Mouse (Mus musculus) forebrain, postnatal 0 days (tissue): ENCODE results near the gene Ier5l. TPM values are rescaled to one million over a fixed set of nuclear protein-coding genes. Genes with fewer than 3 reads are reported as not detected.

ENCODE experiments used
- ATAC-seq: fragments of 200-750 bp; cut with Nextera tagmentation; 2 replicates; pipeline ENCODE4 v1.8.0; 2017; ENCODE audit warnings: mild to moderate bottlenecking, moderate library complexity
- DNase-seq: peaks from one replicate; pipeline ENCODE4 v3.0.0-alpha.2; 2015
- H3K27ac ChIP-seq: fragments of 300-500 bp; sonication (generic); 2 replicates; pipeline ENCODE4 v1.5.1; 2014; ENCODE audit warnings: low read depth, mild to moderate bottlenecking, antibody characterized with exemption, low read length, moderate library complexity, mixed read lengths
- H3K27me3 ChIP-seq: fragments of 300-500 bp; sonication (generic); 2 replicates; pipeline ENCODE4 v1.6.1; 2014; ENCODE audit warnings: mild to moderate bottlenecking, low read length, mixed read lengths; ENCODE audit not compliant: insufficient read depth
- H3K36me3 ChIP-seq: fragments of 300-500 bp; sonication (generic); 2 replicates; pipeline ENCODE4 v1.6.1; 2014; ENCODE audit warnings: mild to moderate bottlenecking, moderate library complexity; ENCODE audit not compliant: insufficient read depth
- H3K4me1 ChIP-seq: fragments of 300-500 bp; sonication (generic); 2 replicates; pipeline ENCODE4 v1.6.1; 2014; ENCODE audit warnings: antibody characterized with exemption; ENCODE audit not compliant: insufficient read depth
- H3K4me2 ChIP-seq: fragments of 300-500 bp; sonication (generic); 2 replicates; pipeline ENCODE4 v1.6.1; 2014; ENCODE audit warnings: low read depth, mild to moderate bottlenecking, moderate library complexity
- H3K4me3 ChIP-seq: fragments of 300-500 bp; sonication (generic); 2 replicates; pipeline ENCODE4 v1.5.1; 2014; ENCODE audit warnings: low read depth, low read length, mixed read lengths
- H3K9ac ChIP-seq: fragments of 300-500 bp; sonication (generic); 2 replicates; pipeline ENCODE4 v1.6.1; 2014; ENCODE audit warnings: mild to moderate bottlenecking
- H3K9me3 ChIP-seq: fragments of 300-500 bp; sonication (generic); 2 replicates; pipeline ENCODE4 v1.6.1; 2016; ENCODE audit warnings: low read length
- CTCF ChIP-seq: sonication (generic); IDR thresholded peaks from 2 replicates; pipeline ENCODE4 v1.5.1; 2016; ENCODE audit warnings: antibody characterized with exemption, control low read depth, low read depth
- WGBS: fragments of 180-500 bp; shearing (Covaris S2); extraction: QIAGEN DNeasy Blood & Tissue Kit; methylation state at CpG from one replicate; pipeline ENCODE4 v1.1.7; 2014; 5-methylcytosine and 5-hydroxymethylcytosine counted together
- polyA plus RNA-seq: library from polyadenylated mRNA; unstranded; fragments of >200 nt; fragmentation: Nextera tagmentation; extraction: Ambion mirVana; gene quantifications from 2 replicates; pipeline ENCODE4 v1.2.1, GENCODE M21; 2015
- total RNA-seq: library from RNA; depleted of rRNA; stranded (reverse); fragments of >200 nt; gene quantifications from 2 replicates; pipeline ENCODE4 v1.2.3, GENCODE M21; 2014

The Ier5l gene
- total and polyA plus RNA-seq, 2 experiments from 2014 or later, result 4.0 to 17.7 TPM

- ATAC-seq (peak; percentile 99), DNase-seq (peak; percentile 84)
- Histone ChIP-seq H3K9me3 (no peaks in the 10 kb centered on the region), H3K9ac (peak overlapping the region; percentile 19; the same call in 1 of the 2 replicates), H3K4me3 (peak overlapping the region; percentile 23), H3K4me2 (peak overlapping the region; percentile 59), H3K27ac (0 out of 2 replicates have a peak overlapping the region, but pooled peaks have one; percentile 41), H3K4me1 (peaks cover 6% of the 10 kb centered on the region; the same call in 1 of the 2 replicates), H3K27me3 (no peaks in the 10 kb centered on the region), H3K36me3 (no peaks in the 10 kb centered on the region)
- 26% methylated on average over 22 of the region's 22 CpGs for WGBS
- no peak for TF ChIP-seq CTCF
These were observed 22.2 kb upstream of the Ier5l start for GRCm38 (mm10) chr2:30495909-30496861.

DNA sequence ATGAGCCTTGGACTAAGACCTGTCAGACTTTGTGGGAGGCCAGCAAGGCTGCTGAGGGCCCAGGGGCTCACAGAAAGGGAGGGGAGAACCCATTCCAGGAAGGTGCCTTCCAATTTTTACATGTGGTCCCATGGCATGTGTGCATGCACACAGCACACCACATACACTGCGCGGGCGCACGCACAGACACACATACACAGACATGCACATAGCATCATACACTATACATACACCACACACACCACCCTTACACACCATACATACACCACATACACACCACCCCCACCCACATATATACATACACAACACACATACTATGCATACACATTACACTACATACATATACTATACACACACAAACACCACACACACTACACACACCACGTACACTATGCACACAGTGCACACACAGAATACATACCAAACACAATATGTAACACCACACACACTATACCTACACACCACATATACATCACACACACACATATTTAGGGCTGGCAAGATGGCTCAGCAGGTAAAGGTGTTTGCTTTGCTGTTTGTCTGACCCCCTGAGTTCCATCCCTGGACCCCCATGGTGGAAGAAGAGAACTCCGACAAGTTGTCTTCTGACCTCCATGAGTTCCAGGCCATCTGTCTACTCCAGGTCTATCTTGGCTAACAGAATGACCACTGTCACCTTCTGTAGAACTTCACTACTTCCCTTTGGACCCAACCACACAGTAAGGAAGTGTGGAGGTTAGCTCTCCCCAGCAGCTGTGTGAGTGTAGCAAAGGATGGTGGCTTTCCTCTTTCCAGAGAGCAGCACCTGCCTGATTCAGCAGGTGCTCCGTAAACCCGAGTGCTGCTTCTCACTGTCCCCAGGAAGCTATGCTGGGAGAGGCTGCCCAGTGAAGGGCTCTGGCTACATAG is 21.2 kb upstream of the Ier5l start:
- 77% methylated on average over 8 of the region's 8 CpGs for WGBS
- Histone ChIP-seq H3K4me3 (peak overlapping the region; percentile 23; the same call in 1 of the 2 replicates), H3K36me3 (no peaks in the 10 kb centered on the region), H3K27me3 (no peaks in the 10 kb centered on the region), H3K9ac (no peak overlapping the region), H3K4me1 (peaks cover 6% of the 10 kb centered on the region; the same call in 1 of the 2 replicates), H3K27ac (no peak overlapping the region), H3K4me2 (peak overlapping the region; percentile 59), H3K9me3 (no peaks in the 10 kb centered on the region)
- DNase-seq (no peak), ATAC-seq (no peak; the same call in 1 of the 2 replicates)
- TF ChIP-seq CTCF, result no peak

GRCm38 (mm10) chr2:30490384-30490783 is 16.4 kb upstream of the Ier5l start:
- no peak overlapping the region for H3K9ac ChIP-seq
- no peak overlapping the region for H3K4me3 ChIP-seq
- 81% methylated on average over 2 of the region's 2 CpGs for whole genome bisulfite sequencing
- no peaks in the 10 kb centered on the region for H3K36me3 ChIP-seq
- no peaks in the 10 kb centered on the region for H3K4me1 ChIP-seq
- no peak for ATAC-seq
- no peak for DNase-seq
- no peak overlapping the region for H3K27ac ChIP-seq
- no peaks in the 10 kb centered on the region for H3K9me3 ChIP-seq
- no peaks in the 10 kb centered on the region for H3K27me3 ChIP-seq
- H3K4me2 ChIP-seq, result no peak overlapping the region
- TF ChIP-seq CTCF, result no peak

DNA sequence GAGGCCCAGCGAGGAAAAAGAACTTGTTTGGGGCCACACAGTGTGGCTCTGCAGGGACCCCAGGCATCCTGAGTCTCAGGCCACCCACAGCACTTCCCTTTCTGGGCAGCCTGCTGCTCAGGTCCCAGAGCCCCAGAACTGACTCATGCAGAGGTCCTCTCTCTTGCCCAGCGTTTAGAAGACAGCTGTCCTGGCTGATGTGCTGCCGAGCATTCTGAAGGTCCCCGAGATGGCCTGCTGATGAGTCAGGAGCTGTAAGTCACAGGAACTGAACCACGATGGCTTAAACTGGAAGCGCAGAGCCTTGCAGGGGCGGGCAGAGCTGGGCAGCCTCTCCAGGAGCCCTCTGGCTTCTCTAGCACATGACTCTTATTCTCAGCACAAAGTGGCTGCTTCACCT is 13.6 kb upstream of the Ier5l start:
- Histone ChIP-seq H3K9ac (no peak overlapping the region), H3K4me1 (no peaks in the 10 kb centered on the region), H3K4me2 (no peak overlapping the region), H3K4me3 (no peak overlapping the region), H3K9me3 (no peaks in the 10 kb centered on the region), H3K27ac (no peak overlapping the region), H3K36me3 (no peaks in the 10 kb centered on the region), H3K27me3 (no peaks in the 10 kb centered on the region)
- no peak for TF ChIP-seq CTCF
- 38% methylated on average over 7 of the region's 7 CpGs for WGBS
- no peak for DNase-seq
- ATAC-seq, result no peak

GRCm38 (mm10) chr2:30478526-30478925 is 4.5 kb upstream of the Ier5l start:
- no peak for TF ChIP-seq CTCF
- no peak overlapping the region for H3K4me2 ChIP-seq
- 79% methylated on average over 1 of the region's 1 CpGs for WGBS
- no peak for ATAC-seq
- no peaks in the 10 kb centered on the region for H3K9me3 ChIP-seq
- H3K9ac ChIP-seq, result no peak overlapping the region
- H3K27ac ChIP-seq, result no peak overlapping the region
- no peaks in the 10 kb centered on the region for H3K27me3 ChIP-seq
- peaks cover 3% of the 10 kb centered on the region; the same call in 1 of the 2 replicates for H3K4me1 ChIP-seq
- H3K4me3 ChIP-seq, result no peak overlapping the region
- H3K36me3 ChIP-seq, result no peaks in the 10 kb centered on the region; the same call in 1 of the 2 replicates
- DNase-seq, result no peak

DNA sequence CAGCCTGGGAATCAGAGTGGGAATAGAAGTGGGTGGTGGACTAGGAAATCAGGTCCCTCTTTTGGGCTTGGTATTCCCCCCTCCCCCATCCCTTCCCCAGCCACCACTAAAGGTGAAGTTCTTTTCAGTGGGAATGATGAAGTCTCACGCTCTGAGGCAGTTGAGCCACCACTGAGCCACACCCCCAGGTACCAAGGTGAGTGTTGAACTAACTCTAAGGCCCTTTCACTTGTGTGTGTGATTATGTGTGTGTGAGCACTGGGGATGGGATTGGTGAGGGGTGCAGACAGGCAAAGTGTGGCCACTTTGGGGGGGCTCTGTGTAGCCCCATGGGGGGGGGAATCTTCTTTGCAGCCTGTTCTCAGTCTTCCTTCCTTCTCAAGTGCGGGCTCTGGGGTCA is 2.2 kb upstream of the Ier5l start:
- Histone ChIP-seq H3K27me3 (no peaks in the 10 kb centered on the region), H3K4me1 (peaks cover 4% of the 10 kb centered on the region), H3K4me2 (no peak overlapping the region), H3K9me3 (no peaks in the 10 kb centered on the region), H3K9ac (no peak overlapping the region), H3K4me3 (no peak overlapping the region), H3K36me3 (no peaks in the 10 kb centered on the region; the same call in 1 of the 2 replicates), H3K27ac (no peak overlapping the region)
- no peak for TF ChIP-seq CTCF
- WGBS, result 64% methylated on average over 2 of the region's 2 CpGs
- DNase-seq (no peak), ATAC-seq (no peak)
